Mouse (Mus musculus) frontal cortex, postnatal 14 days (tissue): ENCODE measurements around the gene Duxf3.
A peak's percentile ranks its signal among the peaks of the same experiment; 100 is the strongest.
"Not testable (repeated sequence)": the region's sequence is repeated elsewhere in the genome, so short reads cannot be mapped to it uniquely, and the experiment has no call there.

Experiments
- DNase-seq, 2 experiments: peaks; one replicate each; pipeline ENCODE4 v3.0.0; 2022; ENCODE audit warnings: low spot score in 2 of 2

The Duxf3 gene

DNA sequence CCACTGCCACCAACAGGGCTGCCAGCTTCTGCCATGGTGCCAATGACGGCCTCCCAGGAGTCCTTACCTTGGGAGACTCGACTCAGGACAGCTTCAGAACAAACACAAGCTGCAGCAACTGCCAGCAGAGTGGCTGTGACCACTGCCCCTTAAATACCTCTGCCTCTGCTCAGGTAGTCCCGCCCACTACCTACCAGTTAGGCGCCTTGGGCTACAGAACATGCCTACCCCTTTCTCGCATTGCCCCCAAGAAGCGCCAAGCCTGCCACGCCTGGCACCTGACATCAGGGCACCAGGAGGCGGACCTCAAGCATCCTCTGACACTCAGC lies at the start of gene Duxf3:
Duxf3 (minus strand) TSS at position 35 of the 329 bp plus-strand sequence.
- DNase-seq = not testable (repeated sequence)

DNA sequence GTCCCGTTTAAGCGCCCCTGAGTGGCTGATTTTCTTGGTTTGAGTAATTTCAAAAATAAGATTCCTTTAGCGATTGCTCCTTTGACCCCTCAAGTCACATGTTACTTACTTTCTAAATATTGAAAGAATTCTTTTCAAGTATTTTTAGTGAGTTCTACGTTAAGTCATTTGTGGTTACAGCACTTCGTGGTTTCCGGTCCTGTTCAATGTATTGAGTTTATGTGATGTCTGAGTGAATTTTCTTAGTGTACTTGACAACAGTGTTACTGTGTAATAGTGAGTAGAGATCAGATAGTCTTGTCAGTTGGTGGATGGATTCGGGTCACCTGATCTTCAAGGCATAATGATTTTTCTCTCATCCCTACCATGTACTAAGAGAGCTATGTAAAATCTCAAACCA lies 49.8 kb upstream of the Duxf3 start:
- no peak for DNase-seq

DNA sequence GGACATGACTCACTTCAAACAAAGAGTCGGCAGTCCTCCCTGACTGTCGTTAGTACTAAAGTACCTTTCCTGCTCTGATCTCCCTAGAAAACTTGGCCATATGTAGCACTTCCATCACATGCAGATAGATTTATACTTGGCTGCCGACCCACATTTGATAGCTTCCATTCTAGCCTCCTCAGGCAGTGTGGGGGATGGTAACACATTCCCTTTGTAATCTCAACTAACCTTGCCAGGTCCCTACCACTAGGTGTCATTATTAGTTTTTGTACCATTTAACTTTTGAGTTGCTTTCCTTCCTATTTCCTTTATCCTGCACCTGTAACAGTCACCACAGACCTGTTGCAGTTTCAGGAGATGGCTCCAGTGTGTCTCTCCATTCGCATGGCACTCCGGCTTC lies 26.0 kb upstream of the Duxf3 start:
- DNase-seq = no peak

DNA sequence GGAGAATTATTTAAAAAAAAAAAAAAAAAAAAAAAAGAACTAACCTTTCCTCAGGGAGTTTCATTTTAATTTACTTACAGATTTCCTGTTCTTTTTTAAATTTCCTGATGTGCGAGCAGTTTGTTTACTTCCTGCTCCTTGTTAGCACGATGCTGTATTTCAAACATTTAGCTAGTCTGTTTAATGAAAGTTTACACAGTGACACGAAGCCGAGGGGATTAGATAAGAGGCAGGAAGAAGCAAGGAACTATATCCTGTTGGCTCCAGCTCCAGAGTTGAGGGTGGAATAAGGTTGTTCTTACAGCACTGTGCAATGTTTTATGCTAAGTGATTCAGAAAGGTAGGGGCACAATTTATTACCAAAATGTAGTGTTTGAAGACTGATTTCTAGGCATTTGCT lies 23.5 kb upstream of the Duxf3 start:
- DNase-seq = no peak

DNA sequence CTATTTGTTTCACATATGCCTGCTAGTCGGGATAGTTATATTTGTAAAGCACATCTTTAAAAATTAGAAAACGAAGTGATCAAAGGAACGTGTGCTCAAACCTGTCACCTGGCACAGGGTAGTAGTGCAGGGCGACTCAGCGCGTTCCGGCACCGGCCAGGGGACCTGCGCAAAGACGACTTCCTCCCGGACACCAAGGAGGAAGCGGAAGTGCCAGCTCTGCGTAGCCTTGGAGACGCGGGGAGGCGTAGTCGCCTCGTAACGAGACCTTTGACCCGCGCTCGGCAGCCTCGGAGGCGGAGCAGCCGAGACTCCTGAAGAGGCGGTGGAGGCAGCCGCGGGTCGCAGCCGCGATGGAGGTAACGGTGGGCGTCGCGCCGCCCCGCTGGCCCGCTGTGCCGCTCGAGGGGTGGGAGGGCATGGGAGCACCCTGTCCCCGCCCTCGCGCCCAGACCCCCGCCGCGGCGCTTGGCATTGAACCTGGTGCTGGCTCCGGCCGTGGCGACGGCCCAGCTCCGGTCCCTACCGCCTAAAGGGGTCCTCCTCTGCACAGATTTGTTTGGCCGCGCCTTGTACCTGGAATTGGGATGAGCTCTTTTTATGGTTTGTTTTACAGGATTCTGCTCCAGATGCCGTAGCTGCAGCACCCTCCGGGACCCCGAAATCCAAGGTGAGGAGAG lies 22.9 kb upstream of the Duxf3 start, which contains the start of gene Gcc2:
Gcc2 (plus strand) TSS at position 285 of the 680 bp plus-strand sequence.
- DNase-seq = peak; percentile 84 to 86

DNA sequence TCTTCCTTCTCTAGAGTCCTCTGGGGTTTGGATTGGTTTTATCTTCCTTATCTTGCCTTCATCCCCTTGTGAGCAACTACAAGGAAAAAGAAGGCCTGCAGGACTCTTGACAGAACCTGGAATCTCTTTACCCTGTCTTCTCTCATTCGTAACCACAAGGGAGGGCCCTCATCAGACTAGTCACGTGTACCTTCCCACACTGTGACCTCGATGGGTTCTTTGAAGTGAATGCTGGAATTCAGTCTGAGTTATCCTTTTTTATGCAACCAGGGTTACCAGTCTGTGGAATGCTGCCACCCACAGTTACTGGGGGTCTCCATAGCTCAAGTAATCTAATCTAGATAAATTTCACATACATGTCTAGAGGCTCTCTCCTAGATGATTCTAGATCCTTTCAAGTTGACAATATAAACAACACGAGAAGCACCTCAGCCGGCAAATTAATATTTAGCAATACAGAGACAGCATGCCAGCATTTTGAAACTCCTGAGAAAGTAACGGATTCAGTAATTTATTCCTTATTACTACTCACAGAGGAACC lies 22.2 kb upstream of the Duxf3 start:
- no peak for DNase-seq

DNA sequence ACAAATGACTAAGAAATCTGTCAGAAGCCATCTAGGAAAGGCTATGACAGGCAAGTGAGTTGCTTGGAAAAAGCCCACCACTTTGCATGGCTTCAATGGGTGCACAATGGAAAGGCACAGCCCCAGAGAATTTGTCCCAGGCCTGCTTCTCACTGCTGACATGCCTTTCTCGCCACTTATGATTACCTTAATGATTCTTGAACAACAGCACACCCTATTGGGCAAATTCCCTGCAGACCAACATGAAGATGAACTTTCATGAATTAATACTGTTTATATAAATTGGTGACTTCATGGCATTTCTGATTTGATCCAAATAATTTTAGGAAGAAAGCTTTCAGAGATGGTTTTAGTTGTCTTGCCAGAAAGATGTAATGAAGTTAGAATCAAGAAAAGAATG lies 17.1 kb upstream of the Duxf3 start:
- no peak for DNase-seq

DNA sequence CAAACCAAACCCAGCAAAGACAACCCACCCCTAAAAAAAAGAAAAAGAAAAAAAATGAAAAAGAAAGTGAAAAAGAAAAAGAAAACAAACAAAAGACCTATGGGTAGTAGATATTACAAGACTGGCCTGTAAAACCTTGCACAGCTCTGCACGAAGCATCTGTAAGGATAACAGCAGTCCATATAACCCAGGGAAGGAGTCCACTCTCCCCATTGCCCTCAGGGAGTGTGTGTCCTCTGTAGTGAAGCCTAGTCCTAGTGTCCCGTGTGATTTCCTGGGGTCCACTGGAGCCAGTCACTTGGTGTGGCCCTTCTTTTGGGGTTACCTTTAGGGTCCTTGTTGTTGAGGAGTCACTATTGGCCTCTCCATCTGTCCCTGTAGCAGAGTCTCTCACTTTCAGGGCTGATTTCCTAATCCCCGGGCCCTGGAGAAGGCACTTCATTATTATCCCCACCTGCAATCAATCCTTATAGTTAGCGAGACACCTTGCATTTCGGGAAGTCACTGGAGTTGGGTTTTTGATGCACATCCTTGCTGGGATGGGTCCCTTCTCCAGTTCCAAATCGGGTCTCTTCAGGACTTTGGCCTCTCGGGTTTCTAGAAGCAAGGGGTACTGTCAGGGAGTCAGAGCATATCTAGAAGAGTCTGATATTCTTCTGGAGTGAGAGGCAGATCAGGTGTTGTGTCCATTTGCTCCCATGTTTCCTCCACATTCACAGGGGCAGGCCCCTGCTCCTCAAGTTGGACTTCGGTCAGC lies 6.7 kb upstream of the Duxf3 start:
- peak; percentile 43 to 44 for DNase-seq

DNA sequence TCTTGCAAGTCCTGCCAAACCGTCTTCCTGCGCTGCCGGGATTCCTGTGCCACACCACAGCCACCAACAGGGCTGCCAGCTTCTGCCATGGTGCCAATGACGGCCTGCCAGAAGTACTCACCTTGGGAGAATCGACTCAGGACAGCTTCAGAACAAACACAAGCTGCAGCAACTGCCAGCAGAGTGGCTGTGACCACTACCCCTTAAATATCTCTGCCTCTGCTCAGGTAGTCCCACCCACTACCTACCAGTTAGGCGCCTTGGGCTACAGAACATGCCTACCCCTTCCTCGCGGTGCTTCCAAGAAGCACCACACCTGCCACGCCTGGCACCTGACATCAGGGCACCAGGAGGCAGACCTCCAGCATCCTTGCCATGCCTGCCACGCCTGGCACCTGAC lies 4.1 kb upstream of the Duxf3 start, which contains the start of gene Gm4981:
Gm4981 (minus strand) TSS at position 89 of the 400 bp plus-strand sequence.
- no peak for DNase-seq

DNA sequence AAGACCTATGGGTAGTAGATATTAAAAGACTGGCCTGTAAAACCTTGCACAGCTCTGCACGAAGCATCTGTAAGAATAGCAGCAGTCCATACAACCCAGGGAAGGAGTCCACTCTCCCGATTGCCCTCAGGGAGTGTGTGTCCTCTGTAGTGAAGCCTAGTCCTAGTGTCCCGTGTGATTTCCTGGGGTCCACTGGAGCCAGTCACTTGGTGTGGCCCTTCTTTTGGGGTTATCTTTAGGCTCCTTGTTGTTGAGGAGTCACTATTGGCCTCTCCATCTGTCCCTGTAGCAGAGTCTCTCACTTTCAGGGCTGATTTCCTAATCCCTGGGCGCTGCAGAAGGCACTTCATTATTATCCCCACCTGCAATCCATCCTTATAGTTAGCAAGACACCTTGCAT lies 2.5 kb upstream of the Duxf3 start:
- DNase-seq = not testable (repeated sequence)

DNA sequence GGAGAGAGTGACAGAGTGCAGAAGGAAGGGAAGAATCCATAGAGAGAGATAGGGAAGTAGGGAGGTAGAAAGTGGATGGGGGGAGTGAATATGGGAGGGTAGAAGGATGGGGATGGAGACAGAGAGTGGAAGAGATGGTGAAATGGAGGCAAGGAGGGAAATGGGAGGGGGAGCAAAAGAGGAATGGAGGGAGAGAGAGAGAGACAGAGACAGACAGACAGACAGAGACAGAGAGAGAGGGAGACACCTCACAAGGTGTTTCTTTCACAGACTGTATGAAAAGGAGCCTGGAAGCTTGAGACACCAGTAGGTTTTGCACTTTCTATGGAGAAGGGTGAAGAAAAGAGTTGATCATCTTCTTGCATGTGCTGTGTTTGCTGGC lies 1.3 kb upstream of the Duxf3 start:
- not testable (repeated sequence) for DNase-seq

DNA sequence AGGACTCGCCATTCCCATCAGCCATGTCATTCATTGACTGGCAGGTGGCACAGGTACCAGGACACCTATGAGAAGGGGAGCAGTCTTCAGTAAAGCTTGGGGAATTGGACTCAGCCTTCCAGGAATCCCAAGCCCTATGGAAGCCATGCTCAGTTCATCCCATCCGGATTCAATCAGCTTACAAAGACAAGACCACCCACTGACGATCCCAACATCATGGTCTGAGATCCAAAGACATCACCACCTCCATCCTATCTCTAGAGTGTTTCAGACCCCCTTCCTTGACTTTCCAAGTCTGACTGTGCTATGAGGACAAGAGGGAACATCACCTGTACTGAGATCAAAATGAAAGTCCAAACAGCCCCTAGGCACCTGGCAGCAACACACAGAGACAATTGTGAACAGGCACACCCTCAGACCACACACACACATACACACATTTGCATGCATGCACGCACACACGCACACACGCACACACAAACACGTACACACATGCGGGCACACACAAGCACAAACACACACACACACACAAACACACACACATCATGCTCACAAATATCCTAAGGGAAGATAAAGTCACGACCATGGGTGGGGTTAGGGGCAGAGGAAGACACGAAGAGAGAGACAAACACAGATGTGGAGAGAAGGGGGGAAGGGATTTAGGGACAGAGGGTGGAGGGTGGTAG lies 722 bp upstream of the Duxf3 start:
- DNase-seq = not testable (repeated sequence)

DNA sequence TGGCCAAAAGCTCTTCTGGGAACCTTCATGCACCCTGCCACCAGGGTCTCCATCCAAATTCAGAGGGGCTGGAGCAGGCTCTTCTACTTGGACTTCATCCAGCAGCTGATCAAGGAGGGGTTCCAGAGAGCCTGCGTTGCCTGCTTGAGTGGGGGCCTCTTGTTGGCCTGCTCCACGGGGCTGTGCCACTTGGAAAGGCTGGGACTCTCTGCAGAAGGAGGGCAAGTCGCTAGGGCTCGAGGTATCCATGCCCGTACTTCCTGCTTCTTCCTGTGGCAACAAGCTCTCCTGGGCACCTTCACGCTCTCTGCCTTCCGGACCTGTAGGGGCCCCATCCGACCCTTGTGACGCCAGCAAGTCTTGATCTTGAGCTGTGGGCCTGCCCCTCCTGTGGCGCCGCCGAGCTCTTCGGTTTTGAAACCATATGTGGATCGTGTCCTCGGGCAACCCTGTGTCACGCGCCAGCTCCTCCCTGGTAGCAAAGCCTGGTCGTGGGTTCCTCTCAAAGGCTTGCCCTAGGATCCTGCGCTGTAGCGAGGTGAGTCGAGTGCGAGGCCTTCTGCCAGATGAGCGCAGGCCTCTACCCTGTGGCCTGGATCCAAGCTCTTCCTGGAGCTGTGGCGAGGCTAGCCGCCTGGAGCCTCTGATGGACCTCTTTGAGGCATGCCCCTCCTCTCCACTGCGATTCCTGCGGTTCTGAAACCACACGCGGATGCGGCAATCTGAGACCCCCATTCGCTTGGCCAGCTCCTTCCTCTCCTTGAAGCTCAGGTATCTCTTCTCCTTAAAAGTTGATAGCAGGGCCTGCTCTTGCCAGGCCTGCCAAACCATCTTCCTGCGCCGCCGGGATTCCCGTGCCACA lies 465 bp downstream of the Duxf3 start:
- peak; percentile 59 to 73 for DNase-seq

DNA sequence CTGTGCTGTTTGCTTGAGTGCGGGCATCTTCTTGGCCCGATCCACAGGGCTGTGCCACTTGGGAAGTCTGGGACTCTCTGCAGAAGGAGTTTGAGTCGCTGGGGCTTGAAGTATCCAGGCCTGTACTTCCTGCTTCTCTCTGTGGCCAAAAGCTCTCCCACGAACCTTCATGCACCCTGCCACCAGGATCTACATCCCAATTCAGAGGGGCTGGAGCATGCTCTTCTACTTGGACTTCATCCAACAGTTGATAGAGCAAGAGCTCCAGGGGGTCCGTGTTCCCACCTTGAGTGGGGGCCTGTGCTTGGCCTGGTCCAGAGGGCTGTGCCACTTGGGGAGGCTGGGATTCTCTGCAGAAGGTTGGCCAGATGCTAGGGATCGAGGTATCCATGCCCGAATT lies 1.4 kb downstream of the Duxf3 start:
- not testable (repeated sequence) for DNase-seq

DNA sequence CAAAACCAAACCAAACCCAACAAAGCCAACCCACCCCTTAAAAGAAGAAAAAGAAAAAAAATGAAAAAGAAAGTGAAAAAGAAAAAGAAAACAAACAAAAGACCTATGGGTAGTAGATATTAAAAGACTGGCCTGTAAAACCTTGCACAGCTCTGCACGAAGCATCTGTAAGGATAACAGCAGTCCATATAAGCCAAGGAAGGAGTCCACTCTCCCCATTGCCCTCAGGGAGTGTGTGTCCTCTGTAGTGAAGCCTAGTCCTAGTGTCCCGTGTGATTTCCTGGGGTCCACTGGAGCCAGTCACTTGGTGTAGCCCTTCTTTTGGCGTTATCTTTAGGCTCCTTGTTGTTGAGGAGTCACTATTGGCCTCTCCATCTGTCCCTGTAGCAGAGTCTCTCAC lies 2.5 kb downstream of the Duxf3 start:
- DNase-seq = not testable (repeated sequence)

DNA sequence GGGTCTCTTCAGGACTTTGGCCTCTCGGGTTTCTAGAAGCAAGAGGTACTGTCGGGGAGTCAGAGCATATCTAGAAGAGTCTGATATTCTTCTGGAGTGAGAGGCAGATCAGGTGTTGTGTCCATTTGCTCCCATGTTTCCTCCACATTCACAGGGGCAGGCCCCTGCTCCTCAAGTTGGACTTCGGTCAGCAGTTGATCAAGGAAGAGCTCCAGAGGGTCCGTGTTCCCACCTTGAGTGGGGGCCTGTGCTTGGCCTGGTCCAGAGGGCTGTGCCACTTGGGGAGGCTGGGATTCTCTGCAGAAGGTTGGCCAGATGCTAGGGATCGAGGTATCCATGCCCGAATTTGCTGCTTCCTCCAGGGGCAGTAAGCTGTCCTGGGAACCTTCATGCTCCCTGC lies 4.7 kb downstream of the Duxf3 start:
- DNase-seq = not testable (repeated sequence)

DNA sequence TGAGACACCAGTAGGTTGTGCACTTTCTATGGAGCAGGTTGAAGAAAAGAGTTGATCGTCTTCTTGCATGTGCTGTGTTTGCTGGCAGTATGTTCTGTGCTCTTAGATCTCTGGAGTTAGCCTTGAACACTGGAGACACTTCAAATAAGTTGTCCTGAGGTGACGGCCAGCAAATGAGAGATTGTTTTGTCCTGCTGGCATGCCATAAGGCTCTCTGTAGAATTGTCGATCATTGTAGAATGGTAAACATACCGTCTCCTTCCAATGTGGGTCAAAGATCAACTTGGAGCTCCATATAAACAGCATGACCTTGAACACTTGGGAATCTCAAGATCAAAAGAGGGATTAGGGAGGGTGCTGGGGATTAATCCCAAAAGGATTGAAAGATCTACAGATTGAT lies 6.1 kb downstream of the Duxf3 start:
- DNase-seq = not testable (repeated sequence)

DNA sequence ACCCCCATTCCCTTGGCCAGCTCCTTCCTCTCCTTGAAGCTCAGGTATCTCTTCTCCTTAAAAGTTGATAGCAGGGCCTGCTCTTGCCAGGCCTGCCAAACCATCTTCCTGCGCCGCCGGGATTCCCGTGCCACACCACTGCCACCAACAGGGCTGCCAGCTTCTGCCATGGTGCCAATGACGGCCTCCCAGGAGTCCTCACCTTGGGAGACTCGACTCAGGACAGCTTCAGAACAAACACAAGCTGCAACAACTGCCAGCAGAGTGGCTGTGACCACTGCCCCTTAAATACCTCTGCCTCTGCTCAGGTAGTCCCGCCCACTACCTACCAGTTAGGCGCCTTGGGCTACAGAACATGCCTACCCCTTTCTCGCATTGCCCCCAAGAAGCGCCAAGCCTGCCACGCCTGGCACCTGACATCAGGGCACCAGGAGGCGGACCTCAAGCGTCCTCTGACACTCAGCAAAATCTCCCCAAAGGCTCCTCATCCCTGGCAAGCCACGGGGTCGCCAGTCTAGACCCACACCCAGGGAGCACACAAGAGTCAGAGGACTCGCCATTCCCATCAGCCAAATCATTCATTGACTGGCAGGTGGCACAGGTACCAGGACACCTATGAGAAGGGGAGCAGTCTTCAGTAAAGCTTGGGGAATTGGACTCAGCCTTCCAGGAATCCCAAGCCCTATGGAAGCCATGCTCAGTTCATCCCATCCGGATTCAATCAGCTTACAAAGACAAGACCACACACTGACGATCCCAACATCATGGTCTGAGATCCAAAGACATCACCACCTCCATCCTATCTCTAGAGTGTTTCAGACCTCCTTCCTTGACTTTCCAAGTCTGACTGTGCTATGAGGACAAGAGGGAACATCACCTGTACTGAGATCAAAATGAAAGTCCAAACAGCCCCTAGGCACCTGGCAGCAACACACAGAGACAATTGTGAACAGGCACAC lies 7.4 kb downstream of the Duxf3 start, which contains the start of gene AW822073:
AW822073 (minus strand) TSS at position 104 of the 959 bp plus-strand sequence.
- not testable (repeated sequence) for DNase-seq

DNA sequence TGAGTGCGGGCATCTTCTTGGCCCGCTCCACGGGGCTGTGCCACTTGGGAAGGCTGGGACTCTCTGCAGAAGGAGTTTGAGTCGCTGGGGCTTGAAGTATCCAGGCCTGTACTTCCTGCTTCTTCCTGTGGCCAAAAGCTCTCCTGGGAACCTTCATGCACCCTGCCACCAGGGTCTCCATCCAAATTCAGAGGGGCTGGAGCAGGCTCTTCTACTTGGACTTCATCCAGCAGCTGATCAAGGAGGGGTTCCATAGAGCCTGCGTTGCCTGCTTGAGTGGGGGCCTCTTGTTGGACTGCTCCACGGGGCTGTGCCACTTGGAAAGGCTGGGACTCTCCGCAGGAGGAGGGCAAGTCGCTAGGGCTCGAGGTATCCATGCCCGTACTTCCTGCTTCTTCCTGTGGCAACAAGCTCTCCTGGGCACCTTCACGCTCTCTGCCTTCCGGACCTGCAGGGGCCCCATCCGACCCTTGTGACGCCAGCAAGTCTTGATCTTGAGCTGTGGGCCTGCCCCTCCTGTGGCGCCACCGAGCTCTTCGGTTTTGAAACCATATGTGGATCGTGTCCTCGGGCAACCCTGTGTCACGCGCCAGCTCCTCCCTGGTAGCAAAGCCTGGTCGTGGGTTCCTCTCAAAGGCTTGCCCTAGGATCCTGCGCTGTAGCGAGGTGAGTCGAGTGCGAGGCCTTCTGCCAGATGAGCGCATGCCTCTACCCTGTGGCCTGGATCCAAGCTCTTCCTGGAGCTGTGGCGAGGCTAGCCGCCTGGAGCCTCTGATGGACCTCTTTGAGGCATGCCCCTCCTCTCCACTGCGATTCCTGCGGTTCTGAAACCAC lies 8.3 kb downstream of the Duxf3 start:
- DNase-seq = peak; percentile 50 to 59
